Mouse (Mus musculus): Measurements from ENCODE around the gene Olfr47. TPM values are rescaled to one million over a fixed set of nuclear protein-coding genes. Genes with fewer than 3 reads are reported as not detected.

The Olfr47 gene
- polyA plus RNA-seq, 1 experiment from 2014 or later = not detected

Other genes starting within 250 kb of the Olfr47 start
- gene Olfr441, start 125.2 kb upstream of the Olfr47 start, polyA plus RNA-seq (2015; fragmentation: Nextera tagmentation; extraction: Ambion mirVana) = not detected in 2 replicates
- gene Olfr237-ps1, start 85.0 kb upstream of the Olfr47 start, polyA plus RNA-seq (2015; fragmentation: Nextera tagmentation; extraction: Ambion mirVana) = not detected in 2 replicates
- not detected in 2 replicates for gene Olfr437, start 68.2 kb upstream of the Olfr47 start, polyA plus RNA-seq (2015; fragmentation: Nextera tagmentation; extraction: Ambion mirVana)
- not detected in 2 replicates for gene Olfr13, start 59.4 kb upstream of the Olfr47 start, polyA plus RNA-seq (2015; fragmentation: Nextera tagmentation; extraction: Ambion mirVana)
- not detected in 2 replicates for gene Olfr435, start 34.4 kb upstream of the Olfr47 start, polyA plus RNA-seq (2015; fragmentation: Nextera tagmentation; extraction: Ambion mirVana)
- gene Olfr434, start 18.5 kb upstream of the Olfr47 start, polyA plus RNA-seq (2015; fragmentation: Nextera tagmentation; extraction: Ambion mirVana) = not detected in 2 replicates
- 20.0 and 20.7 TPM in 2 replicates for gene Arhgef5, start 34.1 kb downstream of the Olfr47 start, polyA plus RNA-seq (2015; fragmentation: Nextera tagmentation; extraction: Ambion mirVana)
- gene Nobox, start 78.0 kb downstream of the Olfr47 start, polyA plus RNA-seq (2015; fragmentation: Nextera tagmentation; extraction: Ambion mirVana) = not detected in 2 replicates